Mouse (Mus musculus): Measurements from ENCODE around the gene Prickle1. TPM values are rescaled to one million over a fixed set of nuclear protein-coding genes. Genes with fewer than 3 reads are reported as not detected.

The Prickle1 gene
- polyA plus RNA-seq, 1 experiment from 2014 or later = 30.3 TPM

DNA sequence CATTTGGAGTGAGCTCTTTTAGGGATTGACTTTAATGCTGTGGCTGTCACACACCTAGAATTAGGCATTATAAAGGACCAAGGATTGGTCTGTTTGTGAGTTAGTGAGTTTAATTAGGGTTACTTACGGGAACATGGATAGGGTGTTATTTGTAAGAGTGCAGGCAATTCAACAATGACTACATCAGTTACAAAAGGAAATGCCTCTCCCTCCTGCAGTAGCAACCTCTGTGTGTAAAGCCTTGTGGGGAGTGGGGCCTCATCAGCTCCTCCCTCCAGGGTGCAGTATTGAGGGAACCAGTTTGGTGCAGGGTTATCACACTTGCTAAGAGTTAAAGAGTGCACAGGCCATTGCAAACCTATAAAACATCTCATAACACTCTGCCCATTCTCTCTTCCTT, 123.6 kb downstream of the Prickle1 start:
- 80% methylated on average over 1 of the region's 1 CpGs for WGBS
- H3K4me1 ChIP-seq = peaks cover 32% of the 10 kb centered on the region
- no peak overlapping the region for H3K4me2 ChIP-seq
- no peak overlapping the region for H3K4me3 ChIP-seq
- no peak overlapping the region for H3K27ac ChIP-seq (replicated peaks)
- H3K27me3 ChIP-seq (replicated peaks) = no peaks in the 10 kb centered on the region
- no peak overlapping the region for H3K9ac ChIP-seq
- ATAC-seq (ENCODE audit: extremely low read depth, insufficient number of reproducible peaks, low FRiP score, low TSS enrichment) = no peak
- H3K36me3 ChIP-seq = peaks cover 5% of the 10 kb centered on the region
- no peaks in the 10 kb centered on the region for H3K9me3 ChIP-seq

GRCm38 (mm10) chr15:93471651-93472050, 124.0 kb downstream of the Prickle1 start:
- H3K4me3 ChIP-seq = no peak overlapping the region
- H3K9me3 ChIP-seq = no peaks in the 10 kb centered on the region
- H3K36me3 ChIP-seq = peaks cover 6% of the 10 kb centered on the region
- H3K4me2 ChIP-seq = no peak overlapping the region
- no peak overlapping the region for H3K27ac ChIP-seq (replicated peaks)
- no peak overlapping the region for H3K9ac ChIP-seq
- 87% methylated on average over 12 of the region's 12 CpGs for WGBS
- no peak for ATAC-seq (ENCODE audit: extremely low read depth, insufficient number of reproducible peaks, low FRiP score, low TSS enrichment)
- H3K27me3 ChIP-seq (replicated peaks) = no peaks in the 10 kb centered on the region
- peaks cover 29% of the 10 kb centered on the region for H3K4me1 ChIP-seq

- peaks cover 48% of the 10 kb centered on the region for H3K36me3 ChIP-seq
- no peak for ATAC-seq (ENCODE audit: extremely low read depth, insufficient number of reproducible peaks, low FRiP score, low TSS enrichment)
- H3K9ac ChIP-seq = no peak overlapping the region
- H3K27me3 ChIP-seq (replicated peaks) = no peaks in the 10 kb centered on the region
- H3K27ac ChIP-seq (replicated peaks) = no peak overlapping the region
- H3K4me1 ChIP-seq = no peaks in the 10 kb centered on the region
- H3K4me2 ChIP-seq = no peak overlapping the region
- H3K4me3 ChIP-seq = no peak overlapping the region
- WGBS = 92% methylated on average over 23 of the region's 23 CpGs
- H3K9me3 ChIP-seq = no peaks in the 10 kb centered on the region
These were observed 134.6 kb downstream of the Prickle1 start for GRCm38 (mm10) chr15:93461066-93461465.

DNA sequence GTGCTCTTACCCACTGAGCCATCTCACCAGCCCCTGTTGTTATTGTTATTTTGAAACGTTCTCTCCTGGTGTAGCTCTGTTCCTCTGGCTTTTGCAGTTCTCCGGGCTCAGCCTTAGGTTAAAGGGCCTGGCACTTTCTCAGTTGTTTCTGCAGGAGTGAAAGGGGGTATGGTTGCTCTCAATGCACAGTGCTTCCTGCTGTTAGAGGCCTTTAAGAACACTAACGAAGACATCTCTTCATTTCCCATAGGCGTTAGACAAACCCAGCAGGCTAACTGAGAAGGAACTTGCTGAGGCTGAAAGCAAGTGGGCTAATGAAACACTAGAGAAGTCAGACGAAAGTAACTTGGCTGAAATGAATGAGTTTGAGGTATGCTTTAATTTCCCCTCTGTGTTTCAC, 136.3 kb downstream of the Prickle1 start:
- Histone ChIP-seq H3K27me3 (replicated peaks) (no peaks in the 10 kb centered on the region), H3K4me1 (peaks cover 4% of the 10 kb centered on the region), H3K27ac (replicated peaks) (no peak overlapping the region), H3K9me3 (no peaks in the 10 kb centered on the region), H3K36me3 (peaks cover 40% of the 10 kb centered on the region), H3K4me2 (no peak overlapping the region), H3K4me3 (no peak overlapping the region), H3K9ac (no peak overlapping the region)
- ATAC-seq (ENCODE audit: extremely low read depth, insufficient number of reproducible peaks, low FRiP score, low TSS enrichment) = no peak
- WGBS = 75% methylated on average over 5 of the region's 5 CpGs

DNA sequence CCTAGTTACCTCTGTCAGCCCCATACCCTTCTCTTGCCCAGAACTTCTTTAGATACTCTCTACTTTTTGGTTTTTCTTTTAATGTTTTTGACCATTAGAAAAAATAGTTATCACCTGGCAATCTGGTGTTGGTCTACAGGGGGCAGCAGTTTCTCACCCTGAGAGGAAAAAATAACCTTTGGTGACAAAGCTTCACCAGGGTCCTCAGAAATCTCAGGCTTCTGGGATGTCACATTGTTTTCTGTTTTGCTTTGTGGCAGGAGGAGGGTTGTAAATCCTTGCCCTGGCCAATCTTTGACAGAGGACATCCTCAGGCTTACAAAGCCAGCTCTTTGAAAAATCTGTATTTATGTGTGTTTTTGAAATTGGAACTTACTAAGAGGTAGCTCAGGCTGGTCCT, 139.7 kb downstream of the Prickle1 start:
- ATAC-seq (ENCODE audit: extremely low read depth, insufficient number of reproducible peaks, low FRiP score, low TSS enrichment) = no peak
- Histone ChIP-seq H3K27me3 (replicated peaks) (no peaks in the 10 kb centered on the region), H3K9me3 (no peaks in the 10 kb centered on the region), H3K4me1 (peaks cover 9% of the 10 kb centered on the region), H3K27ac (replicated peaks) (no peak overlapping the region), H3K4me3 (no peak overlapping the region), H3K4me2 (no peak overlapping the region), H3K9ac (no peak overlapping the region), H3K36me3 (peaks cover 39% of the 10 kb centered on the region)

DNA sequence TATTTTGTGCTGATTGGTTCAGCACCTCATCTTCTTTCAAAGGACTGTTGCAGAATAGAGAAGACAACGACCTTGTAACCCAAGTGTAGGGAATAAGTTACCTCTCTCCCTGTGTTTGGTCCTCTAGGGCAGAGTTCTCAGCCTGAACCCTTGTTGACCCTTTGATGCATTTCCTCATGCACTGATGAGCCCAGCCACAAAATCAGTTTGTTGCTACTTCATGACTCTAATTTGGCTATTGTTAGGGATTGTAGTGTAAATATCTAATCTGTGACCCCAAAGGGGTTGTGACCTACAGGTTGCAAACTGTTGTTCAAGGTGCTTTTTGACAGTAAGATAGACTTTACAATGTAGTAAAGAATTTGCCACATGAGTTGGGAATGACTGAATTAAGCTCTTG, 142.4 kb downstream of the Prickle1 start:
- Histone ChIP-seq H3K36me3 (peaks cover 34% of the 10 kb centered on the region), H3K9ac (no peak overlapping the region), H3K27me3 (replicated peaks) (no peaks in the 10 kb centered on the region), H3K9me3 (no peaks in the 10 kb centered on the region), H3K4me1 (peaks cover 19% of the 10 kb centered on the region), H3K27ac (replicated peaks) (no peak overlapping the region), H3K4me2 (no peak overlapping the region), H3K4me3 (no peak overlapping the region)
- 65% methylated on average over 1 of the region's 1 CpGs for WGBS
- no peak for ATAC-seq (ENCODE audit: extremely low read depth, insufficient number of reproducible peaks, low FRiP score, low TSS enrichment)

Other genes with a start within 250 kb of the Prickle1 start
- gene Zcrb1, start 197.6 kb downstream of the Prickle1 start, polyA plus RNA-seq (2015; fragmentation: Nextera tagmentation; extraction: Ambion mirVana) = 112 and 117 TPM in 2 replicates
- 38.9 and 39.1 TPM in 2 replicates for gene Pphln1, start 197.5 kb downstream of the Prickle1 start, polyA plus RNA-seq (2015; fragmentation: Nextera tagmentation; extraction: Ambion mirVana)